Comparison of ENCODE assay signal across 20 mouse cellular contexts in genomic region chr19:47696411-47696810, GRCm38 (mm10).
"Had no signal": no experiment of that assay in that cellular context is flagged by ENCODE, and none has a peak within 500 bp of the region (broad histone marks: within the 10 kb centered on the region; RNA-seq: fewer than 3 reads in every experiment).

No protein-coding gene starts in this region.

- H3K9me3 ChIP-seq: kidney, embryonic 15.5 days; liver, embryonic 13.5 days; midbrain, embryonic 12.5 days; midbrain, embryonic 15.5 days; neural tube, embryonic 12.5 days; neural tube, embryonic 15.5 days had no signal

- H3K4me3 ChIP-seq: kidney, embryonic 15.5 days; left cerebral cortex, adult 2 months; liver, embryonic 13.5 days; midbrain, embryonic 12.5 days; midbrain, embryonic 15.5 days; neural tube, embryonic 12.5 days; neural tube, embryonic 15.5 days had no signal

- H3K4me1 ChIP-seq: liver, embryonic 13.5 days; midbrain, embryonic 15.5 days; neural tube, embryonic 12.5 days; neural tube, embryonic 15.5 days had no signal

- DNase-seq: kidney, adult 11 months; kidney, adult 8-10 months; kidney, postnatal 10 days; kidney, postnatal 36 days; liver, embryonic 13.5 days; lung, adult 2 months; lung, postnatal 14 days; lung, postnatal 4 days; right cerebral cortex, adult 18-20 months; right cerebral cortex, postnatal 14 days; right cerebral cortex, postnatal 4 days; thymus, adult 2 months; thymus, postnatal 14 days had no signal

- H3K27me3 ChIP-seq: kidney, embryonic 15.5 days; liver, embryonic 13.5 days; midbrain, embryonic 15.5 days; neural tube, embryonic 12.5 days; neural tube, embryonic 15.5 days had no signal

- H3K36me3 ChIP-seq: kidney, embryonic 15.5 days; liver, embryonic 13.5 days; midbrain, embryonic 12.5 days; midbrain, embryonic 15.5 days; neural tube, embryonic 12.5 days; neural tube, embryonic 15.5 days had no signal

- ATAC-seq: midbrain, embryonic 15.5 days had no signal

- H3K27ac ChIP-seq: kidney, embryonic 15.5 days; left cerebral cortex, adult 2 months; liver, embryonic 13.5 days; midbrain, embryonic 12.5 days; midbrain, embryonic 15.5 days; neural tube, embryonic 12.5 days; neural tube, embryonic 15.5 days; stomach, postnatal 0 days had no signal

- H3K9ac ChIP-seq: kidney, embryonic 15.5 days; liver, embryonic 13.5 days; midbrain, embryonic 12.5 days; midbrain, embryonic 15.5 days; neural tube, embryonic 12.5 days; neural tube, embryonic 15.5 days had no signal
